25 mouse cellular contexts compared by ENCODE assay signal in the genomic region with DNA sequence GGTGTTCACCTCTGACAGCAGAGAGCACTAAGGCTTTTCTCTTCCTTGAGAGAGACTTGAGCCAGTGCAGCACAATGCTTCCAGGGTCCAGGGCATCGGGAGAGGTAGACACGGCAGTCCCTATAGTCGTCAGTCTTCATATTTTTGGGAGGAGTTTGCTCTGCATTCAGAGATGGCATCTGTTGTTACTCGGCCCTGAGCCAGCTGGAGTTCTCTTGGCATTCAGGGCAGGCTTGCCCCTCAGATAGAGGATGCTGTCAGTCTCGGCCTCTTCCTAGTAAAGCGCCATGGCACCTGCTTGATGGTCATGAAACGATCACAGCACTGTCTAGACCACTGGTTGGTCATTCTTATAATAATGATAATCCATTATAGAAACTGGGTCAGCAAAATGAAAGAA.
DNase-seq lines count a peak whose midpoint lies in the region; ATAC-seq and TF ChIP-seq lines count a peak whose summit lies in the region.
"Had no signal": no experiment of that assay in that cellular context is flagged by ENCODE, and none has a peak within 500 bp of the region (broad histone marks: within the 10 kb centered on the region; RNA-seq: fewer than 3 reads in every experiment).

No protein-coding gene starts in this region.

- no peak overlapping the region for H3K27ac ChIP-seq in forebrain, postnatal 0 days (ENCODE audit: low read depth, low read length)
- no peak overlapping the region for H3K27ac ChIP-seq in forebrain, embryonic 11.5 days (ENCODE audit: low read depth, low read length)
- no peak overlapping the region for H3K27ac ChIP-seq in midbrain, postnatal 0 days (ENCODE audit: low read depth, low read length)
- no peak overlapping the region for H3K27ac ChIP-seq in midbrain, embryonic 11.5 days (ENCODE audit: low read depth, low read length)
- H3K27ac ChIP-seq in intestine, embryonic 16.5 days (ENCODE audit: low read length), result no peak overlapping the region
- H3K27ac ChIP-seq: embryonic facial prominence, embryonic 15.5 days; heart, adult 2 months; layer of hippocampus, adult 2 months; liver, embryonic 14.5 days; midbrain, embryonic 15.5 days; neural tube, embryonic 13.5 days had no signal

- TF ChIP-seq CTCF in forebrain, postnatal 0 days (IDR thresholded peaks at IDR 0.05; ENCODE audit: low read depth), result no peak
- no peak for TF ChIP-seq CTCF in midbrain, postnatal 0 days (IDR thresholded peaks at IDR 0.05)

- 0 out of 2 replicates have a peak, but pooled peaks have one; percentile 16 for ATAC-seq in forebrain, postnatal 0 days
- no peak for ATAC-seq in forebrain, embryonic 11.5 days (replicated peaks; ENCODE audit: low FRiP score)
- no peak for ATAC-seq in midbrain, postnatal 0 days (ENCODE audit: low FRiP score)
- no peak for ATAC-seq in midbrain, embryonic 11.5 days (ENCODE audit: low FRiP score)
- ATAC-seq in intestine, embryonic 16.5 days, result 0 out of 2 replicates have a peak, but pooled peaks have one; percentile 48
- ATAC-seq: CD4-positive, CD25-positive, alpha-beta regulatory T cell, adult 4 months; midbrain, embryonic 15.5 days had no signal

- H3K36me3 ChIP-seq in forebrain, postnatal 0 days (ENCODE audit: insufficient read depth), result peaks cover 30% of the 10 kb centered on the region
- peaks cover 7% of the 10 kb centered on the region; the same call in 1 of the 2 replicates for H3K36me3 ChIP-seq in forebrain, embryonic 11.5 days (ENCODE audit: control insufficient read depth, insufficient read depth, low read length)
- peaks cover 13% of the 10 kb centered on the region for H3K36me3 ChIP-seq in midbrain, postnatal 0 days (ENCODE audit: insufficient read depth, low read length)
- H3K36me3 ChIP-seq in midbrain, embryonic 11.5 days (ENCODE audit: control insufficient read depth, insufficient read depth, low read length), result peaks cover 12% of the 10 kb centered on the region
- H3K36me3 ChIP-seq in intestine, embryonic 16.5 days (ENCODE audit: control insufficient read depth, insufficient read depth, low read length), result no peaks in the 10 kb centered on the region

- no peaks in the 10 kb centered on the region for H3K4me1 ChIP-seq in forebrain, postnatal 0 days (ENCODE audit: insufficient read depth)
- no peaks in the 10 kb centered on the region for H3K4me1 ChIP-seq in forebrain, embryonic 11.5 days (replicated peaks; ENCODE audit: control insufficient read depth, insufficient read depth, low read length)
- no peaks in the 10 kb centered on the region for H3K4me1 ChIP-seq in midbrain, postnatal 0 days (ENCODE audit: insufficient read depth, low read length)
- H3K4me1 ChIP-seq in midbrain, embryonic 11.5 days (ENCODE audit: control insufficient read depth, insufficient read depth, low read length), result no peaks in the 10 kb centered on the region
- H3K4me1 ChIP-seq in intestine, embryonic 16.5 days (ENCODE audit: control insufficient read depth, insufficient read depth, low read length), result no peaks in the 10 kb centered on the region; the same call in 1 of the 2 replicates
- H3K4me1 ChIP-seq: embryonic facial prominence, embryonic 15.5 days; midbrain, embryonic 15.5 days had no signal

- H3K4me3 ChIP-seq in forebrain, postnatal 0 days (ENCODE audit: low read depth, low read length), result no peak overlapping the region
- no peak overlapping the region for H3K4me3 ChIP-seq in forebrain, embryonic 11.5 days (ENCODE audit: low read depth, low read length)
- no peak overlapping the region for H3K4me3 ChIP-seq in midbrain, postnatal 0 days (ENCODE audit: low read depth, low read length)
- no peak overlapping the region for H3K4me3 ChIP-seq in midbrain, embryonic 11.5 days (ENCODE audit: low read depth, low read length)
- H3K4me3 ChIP-seq in intestine, embryonic 16.5 days (ENCODE audit: low read length), result no peak overlapping the region
- H3K4me3 ChIP-seq: embryonic facial prominence, embryonic 15.5 days; heart, adult 2 months; layer of hippocampus, adult 2 months; midbrain, embryonic 15.5 days; myocyte; neural tube, embryonic 13.5 days; stomach, embryonic 15.5 days had no signal

- H3K9ac ChIP-seq in forebrain, postnatal 0 days, result no peak overlapping the region
- no peak overlapping the region for H3K9ac ChIP-seq in forebrain, embryonic 11.5 days (ENCODE audit: low read length)
- H3K9ac ChIP-seq in midbrain, postnatal 0 days (replicated peaks; ENCODE audit: low read length, poor library complexity, severe bottlenecking), result no peak overlapping the region
- H3K9ac ChIP-seq in midbrain, embryonic 11.5 days (ENCODE audit: low read length), result no peak overlapping the region
- H3K9ac ChIP-seq in intestine, embryonic 16.5 days (ENCODE audit: low read depth, low read length), result no peak overlapping the region
- H3K9ac ChIP-seq: embryonic facial prominence, embryonic 15.5 days; liver, embryonic 14.5 days; lung, embryonic 14.5 days; midbrain, embryonic 15.5 days; neural tube, embryonic 13.5 days; stomach, embryonic 15.5 days had no signal

- H3K4me2 ChIP-seq in forebrain, postnatal 0 days (ENCODE audit: low read depth), result no peak overlapping the region
- H3K4me2 ChIP-seq in forebrain, embryonic 11.5 days (ENCODE audit: low read depth, low read length, severe bottlenecking), result no peak overlapping the region
- H3K4me2 ChIP-seq in midbrain, postnatal 0 days (ENCODE audit: low read depth, low read length, poor library complexity, severe bottlenecking), result no peak overlapping the region
- no peak overlapping the region for H3K4me2 ChIP-seq in midbrain, embryonic 11.5 days
- no peak overlapping the region for H3K4me2 ChIP-seq in intestine, embryonic 16.5 days (ENCODE audit: low read depth, low read length)
- H3K4me2 ChIP-seq: embryonic facial prominence, embryonic 15.5 days; lung, embryonic 14.5 days; midbrain, embryonic 15.5 days; neural tube, embryonic 13.5 days; stomach, embryonic 15.5 days had no signal

- H3K9me3 ChIP-seq in forebrain, postnatal 0 days (ENCODE audit: low read length), result no peaks in the 10 kb centered on the region
- no peaks in the 10 kb centered on the region for H3K9me3 ChIP-seq in forebrain, embryonic 11.5 days (ENCODE audit: control insufficient read depth, low read length)
- no peaks in the 10 kb centered on the region for H3K9me3 ChIP-seq in midbrain, postnatal 0 days (ENCODE audit: low read length)
- H3K9me3 ChIP-seq in midbrain, embryonic 11.5 days (ENCODE audit: control insufficient read depth, low read length), result no peaks in the 10 kb centered on the region
- no peaks in the 10 kb centered on the region for H3K9me3 ChIP-seq in intestine, embryonic 16.5 days (ENCODE audit: control insufficient read depth, low read length)
- H3K9me3 ChIP-seq: embryonic facial prominence, embryonic 15.5 days; midbrain, embryonic 15.5 days; neural tube, embryonic 13.5 days; stomach, embryonic 15.5 days had no signal

- no peaks in the 10 kb centered on the region for H3K27me3 ChIP-seq in forebrain, postnatal 0 days (ENCODE audit: insufficient read depth, low read length)
- H3K27me3 ChIP-seq in forebrain, embryonic 11.5 days (ENCODE audit: control insufficient read depth, insufficient read depth, low read length), result no peaks in the 10 kb centered on the region
- H3K27me3 ChIP-seq in midbrain, postnatal 0 days (ENCODE audit: insufficient read depth, low read length), result no peaks in the 10 kb centered on the region
- no peaks in the 10 kb centered on the region for H3K27me3 ChIP-seq in midbrain, embryonic 11.5 days (ENCODE audit: control insufficient read depth, insufficient read depth, low read length)
- H3K27me3 ChIP-seq in intestine, embryonic 16.5 days (replicated peaks; ENCODE audit: control insufficient read depth, insufficient read depth, low read length), result no peaks in the 10 kb centered on the region
- H3K27me3 ChIP-seq: embryonic facial prominence, embryonic 15.5 days; midbrain, embryonic 15.5 days; neural tube, embryonic 13.5 days; stomach, embryonic 15.5 days had no signal

- DNase-seq in forebrain, postnatal 0 days, result no peak
- DNase-seq in forebrain, embryonic 11.5 days (ENCODE audit: low spot score), result no peak
- DNase-seq in midbrain, postnatal 0 days (ENCODE audit: low spot score), result peak; percentile 60
- no peak for DNase-seq in midbrain, embryonic 11.5 days (ENCODE audit: low spot score, missing footprints)
- peak; percentile 71 for DNase-seq in cerebellum, adult 9-10 months
- no peak for DNase-seq in spleen, postnatal 36 days (ENCODE audit: low spot score in 2 of 2)
- no peak for DNase-seq in layer of hippocampus, adult 9-11 months
- DNase-seq: adrenal gland, postnatal 25 days; gastrocnemius, postnatal 36 days; heart, adult 2 months; kidney, adult 8-10 months; kidney, postnatal 14 days; lung, embryonic 14.5 days; lung, postnatal 4 days; retina, postnatal 1 day; thymus, postnatal 36 days had no signal

- 38% methylated on average over 7 of the region's 7 CpGs for WGBS in forebrain, postnatal 0 days
- 87% methylated on average over 7 of the region's 7 CpGs for WGBS in forebrain, embryonic 11.5 days
- WGBS in midbrain, postnatal 0 days, result 79% methylated on average over 7 of the region's 7 CpGs
- WGBS in midbrain, embryonic 11.5 days, result 93% methylated on average over 7 of the region's 7 CpGs
- 68% methylated on average over 7 of the region's 7 CpGs for WGBS in intestine, embryonic 16.5 days

Comparison
In these comparisons a context has a peak if more than half of its experiments do, and no peak if none do; other contexts are left out.
1. ATAC-seq: peak in forebrain, postnatal 0 days (single experiment) and intestine, embryonic 16.5 days (single experiment); none in forebrain, embryonic 11.5 days (single experiment), midbrain, postnatal 0 days (single experiment) and midbrain, embryonic 11.5 days (single experiment).
2. DNase-seq: peak in midbrain, postnatal 0 days (single experiment) and cerebellum, adult 9-10 months (single experiment); none in forebrain, postnatal 0 days (single experiment), forebrain, embryonic 11.5 days (single experiment), midbrain, embryonic 11.5 days (single experiment), spleen, postnatal 36 days (0 of 2) and layer of hippocampus, adult 9-11 months (single experiment).